ENCODE assay signal across 21 mouse cellular contexts in the genomic region with DNA sequence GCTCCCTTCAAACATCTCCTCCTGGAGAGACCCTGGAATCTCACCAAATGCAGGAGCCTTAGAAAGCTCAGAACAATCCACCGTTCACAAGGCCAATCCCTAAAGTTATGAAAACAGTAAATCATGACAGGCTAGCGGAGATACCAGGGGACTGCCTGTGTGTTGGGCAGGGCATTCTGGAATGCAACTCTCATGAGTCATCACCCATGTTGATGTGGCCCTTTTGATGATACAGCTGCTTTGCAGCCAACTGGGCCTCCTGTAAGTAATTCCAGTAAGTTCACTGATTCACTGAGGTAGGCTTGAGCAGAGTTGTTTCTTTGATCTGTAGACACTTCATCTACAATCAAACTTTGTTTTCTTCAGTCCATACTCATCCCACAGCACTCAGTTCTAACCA.
"Had no signal": no experiment of that assay in that cellular context is flagged by ENCODE, and none has a peak within 500 bp of the region (broad histone marks: within the 10 kb centered on the region; RNA-seq: fewer than 3 reads in every experiment).

No protein-coding gene starts in this region.

- H3K4me3 ChIP-seq: kidney, embryonic 15.5 days; left cerebral cortex, adult 2 months; limb, embryonic 10.5 days; limb, embryonic 13.5 days; liver, embryonic 12.5 days; liver, embryonic 15.5 days; megakaryocyte, embryonic 14.5 days; neural tube, embryonic 12.5 days; neural tube, embryonic 15.5 days had no signal

- H3K9me3 ChIP-seq: kidney, embryonic 15.5 days; limb, embryonic 10.5 days; liver, embryonic 12.5 days; liver, embryonic 15.5 days; neural tube, embryonic 12.5 days had no signal

- H3K27me3 ChIP-seq: kidney, embryonic 15.5 days; limb, embryonic 13.5 days; liver, embryonic 12.5 days; liver, embryonic 15.5 days; megakaryocyte, embryonic 14.5 days; neural tube, embryonic 12.5 days; neural tube, embryonic 15.5 days had no signal

- H3K4me2 ChIP-seq: kidney, embryonic 15.5 days; limb, embryonic 13.5 days; liver, embryonic 12.5 days; liver, embryonic 15.5 days; midbrain, embryonic 11.5 days; neural tube, embryonic 12.5 days; neural tube, embryonic 15.5 days had no signal

- H3K4me1 ChIP-seq: kidney, embryonic 15.5 days; limb, embryonic 13.5 days; liver, embryonic 12.5 days; liver, embryonic 15.5 days; megakaryocyte, embryonic 14.5 days; neural tube, embryonic 12.5 days; neural tube, embryonic 15.5 days had no signal

- ATAC-seq: liver, embryonic 12.5 days had no signal

- H3K27ac ChIP-seq: kidney, embryonic 15.5 days; left cerebral cortex, adult 2 months; limb, embryonic 10.5 days; limb, embryonic 13.5 days; liver, embryonic 12.5 days; liver, embryonic 15.5 days; macrophage; neural tube, embryonic 12.5 days; neural tube, embryonic 15.5 days had no signal

- H3K36me3 ChIP-seq: kidney, embryonic 15.5 days; limb, embryonic 10.5 days; limb, embryonic 13.5 days; liver, embryonic 12.5 days; liver, embryonic 15.5 days; neural tube, embryonic 12.5 days; neural tube, embryonic 15.5 days had no signal

- H3K9ac ChIP-seq: kidney, embryonic 15.5 days; limb, embryonic 13.5 days; liver, embryonic 12.5 days; liver, embryonic 15.5 days; neural tube, embryonic 12.5 days; neural tube, embryonic 15.5 days had no signal

- DNase-seq: kidney, adult 8-10 months; kidney, postnatal 10 days; kidney, postnatal 36 days; layer of hippocampus, postnatal 36 days; liver; midbrain, embryonic 14.5 days; right cerebral cortex, adult 18-20 months; right cerebral cortex, postnatal 14 days; right cerebral cortex, postnatal 4 days; thymus, postnatal 25 days had no signal
